Mouse (Mus musculus): ENCODE data around the gene Gpr183. TPM values are rescaled to one million over a fixed set of nuclear protein-coding genes. Genes with fewer than 3 reads are reported as not detected.

The Gpr183 gene
- total and polyA plus RNA-seq, 3 experiments = 0.04 to 0.06 TPM; not detected in 1

DNA sequence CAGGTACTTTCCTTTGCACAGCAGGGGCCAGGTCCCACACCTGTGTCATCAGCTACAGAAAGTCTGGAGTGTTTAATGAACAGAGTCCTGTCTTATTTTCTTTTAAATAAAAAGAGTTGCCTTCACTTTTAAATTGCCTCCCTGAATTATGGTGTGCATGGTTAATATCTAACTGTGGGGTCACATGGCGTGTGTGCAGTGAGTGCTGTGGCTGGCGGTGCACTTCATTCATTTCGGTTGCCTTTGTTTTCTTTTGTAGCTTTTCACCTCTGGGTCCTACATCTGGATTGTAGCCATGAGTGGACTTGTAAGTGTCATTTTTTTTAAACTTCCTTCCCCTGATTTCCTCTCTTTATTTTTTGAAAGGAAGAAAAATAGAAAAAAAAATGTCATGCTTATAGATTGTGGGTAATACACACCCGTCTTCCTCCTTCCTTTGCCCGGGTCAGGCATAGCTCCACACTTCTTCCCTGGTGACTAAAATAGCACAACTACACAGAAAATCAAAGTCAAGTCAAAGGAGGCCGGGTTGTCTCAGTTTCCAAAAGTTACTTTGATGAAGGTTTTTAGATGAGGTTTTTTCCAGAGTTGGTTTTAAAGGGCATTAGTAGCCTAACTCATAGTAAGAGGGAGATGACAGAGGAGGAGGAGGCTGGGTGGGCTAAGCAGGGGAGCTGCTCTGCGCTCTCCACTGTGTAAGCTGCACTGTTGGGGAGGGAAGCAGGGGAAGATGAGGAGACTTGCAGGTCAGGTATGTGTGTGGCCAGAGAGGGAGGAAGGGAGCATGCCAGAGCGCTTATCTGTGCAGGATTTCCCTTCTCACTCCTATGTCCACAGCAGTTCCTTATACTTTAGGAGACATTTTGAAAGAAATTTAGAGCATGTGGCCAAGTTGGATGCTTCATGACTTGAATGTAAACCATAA is 18.3 kb upstream of the Gpr183 start:
- H3K27ac ChIP-seq (ENCODE audit: control insufficient read depth, low read depth, low read length) = no peak overlapping the region
- H3K4me1 ChIP-seq (ENCODE audit: control insufficient read depth in 1 of 2, insufficient read depth in 2 of 2, low read length in 2 of 2) = peaks cover 8 to 12% of the 10 kb centered on the region in 2 experiments
- no peaks in the 10 kb centered on the region for H3K27me3 ChIP-seq (ENCODE audit: control insufficient read depth in 1 of 2, insufficient read depth in 2 of 2, low read length in 2 of 2)
- TF ChIP-seq CHD1 (IDR thresholded peaks at IDR 0.05; ENCODE audit: low read depth, low read length) (no peak), TCF12 (IDR thresholded peaks at IDR 0.05; ENCODE audit: low read depth, low read length) (no peak), SMC3 (IDR thresholded peaks at IDR 0.05; ENCODE audit: low read depth, low read length) (no peak), POLR2AphosphoS2 (IDR thresholded peaks at IDR 0.05; ENCODE audit: low read length) (no peak), GABPA (IDR thresholded peaks at IDR 0.05; ENCODE audit: low read depth, low read length) (no peak), GATA1 (IDR thresholded peaks at IDR 0.05; ENCODE audit: low read depth, low read length) (no peak), ZNF384 (IDR thresholded peaks at IDR 0.05; ENCODE audit: low read depth, low read length) (no peak), JUND (IDR thresholded peaks at IDR 0.05; ENCODE audit: low read depth, low read length) (no peak), KAT2A (conservative IDR thresholded peaks at IDR 0.05; ENCODE audit: low read depth, low read length) (no peak)
- H3K9ac ChIP-seq (ENCODE audit: control insufficient read depth, low read depth, low read length, poor library complexity, severe bottlenecking) = no peak overlapping the region
- peaks cover 0 to 18% of the 10 kb centered on the region in 2 experiments; a peak in 2 of 4 replicates for H3K36me3 ChIP-seq (ENCODE audit: control insufficient read depth in 1 of 2, insufficient read depth in 2 of 2, low read length in 2 of 2)
- no peaks in the 10 kb centered on the region for H3K79me2 ChIP-seq (ENCODE audit: control insufficient read depth, insufficient read depth, low read length, poor library complexity)
- no peaks in the 10 kb centered on the region for H3K9me3 ChIP-seq (replicated peaks; ENCODE audit: insufficient read depth, low read length)
- no peak overlapping the region for H3K4me3 ChIP-seq (ENCODE audit: control insufficient read depth in 1 of 2, insufficient read depth in 1 of 2, low read depth in 2 of 2, low read length in 2 of 2)
- DNase-seq (ENCODE audit: low read depth, low spot score) = no peak

DNA sequence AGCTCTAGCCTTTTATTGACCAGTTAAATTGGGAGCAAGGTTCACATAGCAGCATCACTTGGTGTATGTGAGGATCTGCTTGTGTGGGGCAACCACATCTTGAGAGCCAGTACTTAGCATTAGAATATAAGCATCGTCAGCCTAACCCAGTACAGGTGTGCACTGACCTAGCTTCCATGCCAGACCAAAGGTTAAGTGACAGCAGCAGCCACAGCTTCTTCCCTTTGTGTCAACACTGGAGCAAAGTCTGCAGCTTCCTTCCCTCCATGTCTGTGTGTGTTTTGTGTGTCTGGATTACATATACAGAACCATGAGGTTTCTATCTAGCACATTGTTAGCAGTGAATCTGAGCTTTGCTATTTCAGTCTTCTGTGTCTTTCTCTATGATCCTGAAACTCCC is 16.5 kb upstream of the Gpr183 start:
- H3K36me3 ChIP-seq (ENCODE audit: control insufficient read depth in 1 of 2, insufficient read depth in 2 of 2, low read length in 2 of 2) = peaks cover 0 to 15% of the 10 kb centered on the region in 2 experiments; a peak in 2 of 4 replicates
- TF ChIP-seq CHD1 (IDR thresholded peaks at IDR 0.05; ENCODE audit: low read depth, low read length) = no peak
- TF ChIP-seq JUND (IDR thresholded peaks at IDR 0.05; ENCODE audit: low read depth, low read length) = no peak
- TF ChIP-seq UBTF (IDR thresholded peaks at IDR 0.05; ENCODE audit: borderline replicate concordance, insufficient read depth, low read depth, low read length) = no peak
- TF ChIP-seq USF1 (IDR thresholded peaks at IDR 0.05; ENCODE audit: low read depth, low read length) = no peak
- TF ChIP-seq EP300 (IDR thresholded peaks at IDR 0.05; ENCODE audit: low read depth in 1 of 2, low read length in 2 of 2) = no peak
- TF ChIP-seq MAFK (IDR thresholded peaks at IDR 0.05; ENCODE audit: borderline replicate concordance, low read depth, low read length) = no peak
- TF ChIP-seq POLR2A (IDR thresholded peaks at IDR 0.05; ENCODE audit: control insufficient read depth in 1 of 2, insufficient read depth in 1 of 2, low read depth in 1 of 2, low read length in 2 of 2, poor library complexity in 1 of 2) = no peak
- no peak for TF ChIP-seq GABPA (IDR thresholded peaks at IDR 0.05; ENCODE audit: low read depth, low read length)
- TF ChIP-seq KAT2A (conservative IDR thresholded peaks at IDR 0.05; ENCODE audit: low read depth, low read length) = no peak
- no peak for TF ChIP-seq CHD2 (IDR thresholded peaks at IDR 0.05; ENCODE audit: low read length)
- no peaks in the 10 kb centered on the region for H3K27me3 ChIP-seq (ENCODE audit: control insufficient read depth in 1 of 2, insufficient read depth in 2 of 2, low read length in 2 of 2)
- H3K9me3 ChIP-seq (replicated peaks; ENCODE audit: insufficient read depth, low read length) = no peaks in the 10 kb centered on the region
- H3K27ac ChIP-seq (ENCODE audit: control insufficient read depth, low read depth, low read length) = no peak overlapping the region
- H3K4me3 ChIP-seq (ENCODE audit: control insufficient read depth in 1 of 2, insufficient read depth in 1 of 2, low read depth in 2 of 2, low read length in 2 of 2) = no peak overlapping the region
- H3K4me1 ChIP-seq (ENCODE audit: control insufficient read depth in 1 of 2, insufficient read depth in 2 of 2, low read length in 2 of 2) = peaks cover 8% of the 10 kb centered on the region in 2 experiments
- H3K79me2 ChIP-seq (ENCODE audit: control insufficient read depth, insufficient read depth, low read length, poor library complexity) = no peaks in the 10 kb centered on the region
- no peak for DNase-seq (ENCODE audit: low read depth, low spot score)
- no peak overlapping the region for H3K9ac ChIP-seq (ENCODE audit: control insufficient read depth, low read depth, low read length, poor library complexity, severe bottlenecking)

Measured in MEL (cell line).